In genomic region chr11:100886188-100886740, GRCm38 (mm10) we compare ENCODE assay signal across 12 mouse cellular contexts. TPM values are rescaled to one million over a fixed set of nuclear protein-coding genes. Genes with fewer than 3 reads are reported as not detected.
DNase-seq lines count a peak whose midpoint lies in the region; ATAC-seq lines count a peak whose summit lies in the region.
"Had no signal": no experiment of that assay in that cellular context is flagged by ENCODE, and none has a peak within 500 bp of the region (broad histone marks: within the 10 kb centered on the region; RNA-seq: fewer than 3 reads in every experiment).

No protein-coding gene starts in this region.

- no peaks in the 10 kb centered on the region for H3K36me3 ChIP-seq in embryonic facial prominence, embryonic 11.5 days (replicated peaks; ENCODE audit: control insufficient read depth, insufficient read depth, low read depth, low read length)
- no peaks in the 10 kb centered on the region; the same call in 1 of the 2 replicates for H3K36me3 ChIP-seq in embryonic facial prominence, embryonic 10.5 days (replicated peaks)
- peaks cover 99% of the 10 kb centered on the region for H3K36me3 ChIP-seq in megakaryocyte, embryonic 14.5 days (replicated peaks; ENCODE audit: low read length)
- peaks cover 9% of the 10 kb centered on the region for H3K36me3 ChIP-seq in liver, embryonic 11.5 days (ENCODE audit: control insufficient read depth, insufficient read depth, low read length)
- 0 out of 2 replicates have a peak, but pooled peaks cover 3% of the 10 kb centered on the region for H3K36me3 ChIP-seq in stomach, embryonic 16.5 days (ENCODE audit: control insufficient read depth, insufficient read depth, low read length)

- H3K4me1 ChIP-seq in embryonic facial prominence, embryonic 11.5 days (ENCODE audit: control insufficient read depth, insufficient read depth, low read length), result no peaks in the 10 kb centered on the region
- peaks cover 14% of the 10 kb centered on the region for H3K4me1 ChIP-seq in embryonic facial prominence, embryonic 10.5 days
- H3K4me1 ChIP-seq in megakaryocyte, embryonic 14.5 days, result peaks cover 65% of the 10 kb centered on the region
- H3K4me1 ChIP-seq in liver, embryonic 11.5 days (replicated peaks; ENCODE audit: control insufficient read depth, insufficient read depth, low read length), result peaks cover 60% of the 10 kb centered on the region
- 0 out of 2 replicates have a peak, but pooled peaks cover 5% of the 10 kb centered on the region for H3K4me1 ChIP-seq in stomach, embryonic 16.5 days (ENCODE audit: control insufficient read depth, insufficient read depth, low read length)

- H3K4me3 ChIP-seq in embryonic facial prominence, embryonic 11.5 days (ENCODE audit: low read depth, low read length), result no peak overlapping the region
- no peak overlapping the region for H3K4me3 ChIP-seq in embryonic facial prominence, embryonic 10.5 days
- peak overlapping the region; percentile 31 for H3K4me3 ChIP-seq in megakaryocyte, embryonic 14.5 days (replicated peaks)
- H3K4me3 ChIP-seq in liver, embryonic 11.5 days (ENCODE audit: low read depth, low read length), result peak overlapping the region; percentile 19; the same call in 1 of the 2 replicates
- no peak overlapping the region for H3K4me3 ChIP-seq in stomach, embryonic 16.5 days (replicated peaks; ENCODE audit: low read length)

- H3K4me2 ChIP-seq in embryonic facial prominence, embryonic 11.5 days (ENCODE audit: low read depth, low read length), result no peak overlapping the region
- peak overlapping the region; percentile 42 for H3K4me2 ChIP-seq in liver, embryonic 11.5 days
- no peak overlapping the region for H3K4me2 ChIP-seq in stomach, embryonic 16.5 days (ENCODE audit: low read depth, low read length)

- no peaks in the 10 kb centered on the region for H3K9me3 ChIP-seq in embryonic facial prominence, embryonic 11.5 days (replicated peaks; ENCODE audit: control insufficient read depth, low read length)
- no peaks in the 10 kb centered on the region for H3K9me3 ChIP-seq in embryonic facial prominence, embryonic 10.5 days
- no peaks in the 10 kb centered on the region for H3K9me3 ChIP-seq in megakaryocyte, embryonic 14.5 days
- no peaks in the 10 kb centered on the region for H3K9me3 ChIP-seq in liver, embryonic 11.5 days (ENCODE audit: control insufficient read depth, low read length)
- H3K9me3 ChIP-seq in stomach, embryonic 16.5 days (replicated peaks; ENCODE audit: control insufficient read depth, low read length), result no peaks in the 10 kb centered on the region

- H3K9ac ChIP-seq in embryonic facial prominence, embryonic 11.5 days (replicated peaks; ENCODE audit: low read length), result no peak overlapping the region
- H3K9ac ChIP-seq in liver, embryonic 11.5 days (ENCODE audit: low read depth, low read length), result peak overlapping the region; percentile 54
- H3K9ac ChIP-seq in stomach, embryonic 16.5 days (ENCODE audit: low read length), result no peak overlapping the region

- 57% methylated on average over 8 of the region's 8 CpGs for WGBS in embryonic facial prominence, embryonic 11.5 days
- WGBS in embryonic facial prominence, embryonic 10.5 days, result 60% methylated on average over 8 of the region's 8 CpGs
- 10% methylated on average over 8 of the region's 8 CpGs for WGBS in liver, embryonic 11.5 days
- WGBS in stomach, embryonic 16.5 days, result 26% methylated on average over 8 of the region's 8 CpGs

- no peak overlapping the region for H3K27ac ChIP-seq in embryonic facial prominence, embryonic 11.5 days (replicated peaks; ENCODE audit: low read depth, low read length)
- H3K27ac ChIP-seq in embryonic facial prominence, embryonic 10.5 days (replicated peaks), result no peak overlapping the region
- peak overlapping the region; percentile 96 for H3K27ac ChIP-seq in liver, embryonic 11.5 days (ENCODE audit: low read depth, low read length)
- peak overlapping the region; percentile 61 for H3K27ac ChIP-seq in stomach, embryonic 16.5 days (ENCODE audit: low read length)

- DNase-seq in embryonic facial prominence, embryonic 11.5 days (ENCODE audit: low spot score), result no peak
- DNase-seq in embryonic facial prominence, embryonic 10.5 days (ENCODE audit: low spot score), result no peak
- DNase-seq in liver, embryonic 11.5 days (ENCODE audit: low spot score), result peak; percentile 74
- no peak for DNase-seq in cerebellum, adult 9-10 months
- DNase-seq: cerebellum, postnatal 14 days; gastrocnemius, postnatal 10 days; lung, postnatal 10 days; thymus, adult 18-20 months had no signal

- no peaks in the 10 kb centered on the region for H3K27me3 ChIP-seq in embryonic facial prominence, embryonic 11.5 days (ENCODE audit: control insufficient read depth, insufficient read depth, low read length)
- H3K27me3 ChIP-seq in embryonic facial prominence, embryonic 10.5 days (replicated peaks; ENCODE audit: low read depth, poor library complexity, severe bottlenecking), result no peaks in the 10 kb centered on the region
- no peaks in the 10 kb centered on the region for H3K27me3 ChIP-seq in megakaryocyte, embryonic 14.5 days (replicated peaks)
- no peaks in the 10 kb centered on the region for H3K27me3 ChIP-seq in liver, embryonic 11.5 days (replicated peaks; ENCODE audit: control insufficient read depth, insufficient read depth, low read length)
- H3K27me3 ChIP-seq in stomach, embryonic 16.5 days (ENCODE audit: control insufficient read depth, insufficient read depth, low read length), result no peaks in the 10 kb centered on the region

- ATAC-seq in embryonic facial prominence, embryonic 11.5 days (replicated peaks; ENCODE audit: insufficient number of reproducible peaks, low FRiP score, low TSS enrichment, low read depth), result peak; percentile 56; the same call in 1 of the 2 replicates
- ATAC-seq in megakaryocyte, adult 5-6 weeks (ENCODE audit: poor library complexity, severe bottlenecking), result no peak
- peak; percentile 92 for ATAC-seq in liver, embryonic 11.5 days (replicated peaks; ENCODE audit: low FRiP score)
- peak; percentile 82 for ATAC-seq in stomach, embryonic 16.5 days (ENCODE audit: insufficient read depth, low FRiP score)
- ATAC-seq in inflammation-experienced regulatory T-cells, adult 6 months, result no peak

RNA-seq across cellular contexts. Expression of gene Stat5a, which starts 27.1 kb away (rescaled TPM):
- polyA plus RNA-seq in embryonic facial prominence, embryonic 11.5 days (2014; fragmentation: Nextera tagmentation; extraction: Ambion mirVana), result 1.6 and 1.9 TPM in 2 replicates
- 1.7 and 1.9 TPM in 2 replicates for polyA plus RNA-seq in embryonic facial prominence, embryonic 10.5 days (2016; fragmentation: Nextera tagmentation; extraction: Ambion mirVana)
- 2.3 and 3.9 TPM in 2 replicates for polyA plus RNA-seq in megakaryocyte, embryonic 14.5 days (2012; ENCODE audit: insufficient read depth, low replicate concordance)
- total RNA-seq in megakaryocyte, adult 5-6 weeks (2015), result 20.0 and 22.5 TPM in 2 replicates
- total RNA-seq in megakaryocyte, adult 5-6 weeks (2017), result 22.5 and 23.7 TPM in 2 replicates
- 26.3 and 27.8 TPM in 2 replicates for polyA plus RNA-seq in liver, embryonic 11.5 days (2014; fragmentation: Nextera tagmentation; extraction: Ambion mirVana)
- polyA plus RNA-seq in stomach, embryonic 16.5 days (2015; fragmentation: Nextera tagmentation; extraction: Ambion mirVana), result 12.0 and 14.0 TPM in 2 replicates
- polyA plus RNA-seq in inflammation-experienced regulatory T-cells, adult 6 months (2017; shearing (Covaris generic)), result 10 to 100 TPM; 31.2 to 34.1 (median 31.3) TPM

RNA-seq across cellular contexts. Expression of gene Stat5b, which starts 35.7 kb away (rescaled TPM):
- polyA plus RNA-seq in embryonic facial prominence, embryonic 11.5 days (2014; fragmentation: Nextera tagmentation; extraction: Ambion mirVana), result 17.9 and 18.1 TPM in 2 replicates
- polyA plus RNA-seq in embryonic facial prominence, embryonic 10.5 days (2016; fragmentation: Nextera tagmentation; extraction: Ambion mirVana), result 14.4 and 14.9 TPM in 2 replicates
- polyA plus RNA-seq in megakaryocyte, embryonic 14.5 days (2012; ENCODE audit: insufficient read depth, low replicate concordance), result 5.7 and 12.8 TPM in 2 replicates
- 40.9 and 47.6 TPM in 2 replicates for total RNA-seq in megakaryocyte, adult 5-6 weeks (2015)
- 50.6 and 53.2 TPM in 2 replicates for total RNA-seq in megakaryocyte, adult 5-6 weeks (2017)
- polyA plus RNA-seq in liver, embryonic 11.5 days (2014; fragmentation: Nextera tagmentation; extraction: Ambion mirVana), result 46.0 and 50.1 TPM in 2 replicates
- polyA plus RNA-seq in stomach, embryonic 16.5 days (2015; fragmentation: Nextera tagmentation; extraction: Ambion mirVana), result 26.2 and 27.4 TPM in 2 replicates
- polyA plus RNA-seq in inflammation-experienced regulatory T-cells, adult 6 months (2017; shearing (Covaris generic)), result 10 to 100 TPM; 25.2 to 40.4 (median 33.7) TPM

RNA-seq across cellular contexts. Expression of gene Stat3, which starts 53.1 kb away (rescaled TPM):
- 22.5 and 23.5 TPM in 2 replicates for polyA plus RNA-seq in embryonic facial prominence, embryonic 11.5 days (2014; fragmentation: Nextera tagmentation; extraction: Ambion mirVana)
- polyA plus RNA-seq in embryonic facial prominence, embryonic 10.5 days (2016; fragmentation: Nextera tagmentation; extraction: Ambion mirVana), result 22.5 and 22.8 TPM in 2 replicates
- polyA plus RNA-seq in megakaryocyte, embryonic 14.5 days (2012; ENCODE audit: insufficient read depth, low replicate concordance), result 63.3 and 82.6 TPM in 2 replicates
- total RNA-seq in megakaryocyte, adult 5-6 weeks (2015), result 61.5 and 79.5 TPM in 2 replicates
- total RNA-seq in megakaryocyte, adult 5-6 weeks (2017), result 103 and 184 TPM in 2 replicates
- 52.9 and 57.3 TPM in 2 replicates for polyA plus RNA-seq in liver, embryonic 11.5 days (2014; fragmentation: Nextera tagmentation; extraction: Ambion mirVana)
- polyA plus RNA-seq in stomach, embryonic 16.5 days (2015; fragmentation: Nextera tagmentation; extraction: Ambion mirVana), result 47.2 and 56.1 TPM in 2 replicates
- polyA plus RNA-seq in inflammation-experienced regulatory T-cells, adult 6 months (2017; shearing (Covaris generic)), result 100 to 1,000 TPM in 1 of 3 experiments, 10 to 100 TPM in 2; 79.3 to 111 (median 99.2) TPM

Comparison
In these comparisons a context has a peak if more than half of its experiments do, and no peak if none do; other contexts are left out.
1. ATAC-seq: peak in embryonic facial prominence, embryonic 11.5 days (single experiment), liver, embryonic 11.5 days (single experiment) and stomach, embryonic 16.5 days (single experiment); none in megakaryocyte, adult 5-6 weeks (single experiment) and inflammation-experienced regulatory T-cells, adult 6 months (single experiment).
2. H3K27ac ChIP-seq: peak in liver, embryonic 11.5 days (single experiment) and stomach, embryonic 16.5 days (single experiment); none in embryonic facial prominence, embryonic 11.5 days (single experiment) and embryonic facial prominence, embryonic 10.5 days (single experiment).
3. H3K4me3 ChIP-seq: peak in megakaryocyte, embryonic 14.5 days (single experiment) and liver, embryonic 11.5 days (single experiment); none in embryonic facial prominence, embryonic 11.5 days (single experiment), embryonic facial prominence, embryonic 10.5 days (single experiment) and stomach, embryonic 16.5 days (single experiment).